Mouse (Mus musculus) embryonic fibroblast, embryonic 13.5 days (primary cell): Measurements from ENCODE around the gene Cmbl.

ENCODE experiments used
- CTCF ChIP-seq: IDR thresholded peaks from 2 replicates; pipeline ENCODE4 v1.5.1; 2011; ENCODE audit warnings: mild to moderate bottlenecking, control low read depth, low read length, moderate library complexity, borderline replicate concordance; ENCODE audit not compliant: insufficient read depth
- POLR2A ChIP-seq: IDR thresholded peaks from 2 replicates; pipeline ENCODE4 v1.6.1; 2011; ENCODE audit warnings: low read depth, mild to moderate bottlenecking, control low read depth, low read length, moderate library complexity

- no peak for TF ChIP-seq POLR2A
- no peak for TF ChIP-seq CTCF
Observed at GRCm38 (mm10) chr15:31631396-31631858, 66.2 kb downstream of the Cmbl start.
